Mouse (Mus musculus): ENCODE results near the gene Hps4. TPM values are rescaled to one million over a fixed set of nuclear protein-coding genes. Genes with fewer than 3 reads are reported as not detected.

The Hps4 gene
- polyA plus RNA-seq, 2 experiments, result 7.5 to 10.6 TPM

- ATAC-seq (ENCODE audit: insufficient read depth), result peak; percentile 19
- under 1% methylated on average over 32 of the region's 33 CpGs for WGBS (ENCODE audit: insufficient replicate concordance)
These were observed 16.4 kb upstream of the Hps4 start for GRCm38 (mm10) chr5:112326446-112327009.

DNA sequence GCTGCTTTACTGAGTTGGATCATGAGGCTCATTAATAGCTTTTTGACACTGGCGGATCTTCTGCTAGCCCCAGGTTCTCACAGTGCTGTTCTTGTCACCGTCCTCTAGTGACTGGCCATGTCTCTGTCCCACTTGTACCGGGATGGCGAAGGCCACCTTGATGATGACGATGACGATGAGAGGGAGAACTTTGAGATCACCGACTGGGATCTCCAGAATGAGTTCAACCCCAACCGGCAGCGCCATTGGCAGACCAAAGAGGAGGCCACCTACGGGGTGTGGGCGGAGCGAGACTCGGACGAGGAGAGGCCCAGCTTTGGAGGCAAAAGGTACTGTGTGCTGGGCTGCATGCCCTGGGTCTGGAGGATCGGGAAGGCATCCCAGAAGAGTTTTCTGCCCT is 15.0 kb upstream of the Hps4 start:
- Histone ChIP-seq H3K4me3 (ENCODE audit: insufficient read depth in 1 of 2, low read depth in 2 of 2, low read length in 2 of 2) (no peak overlapping the region), H3K9me3 (ENCODE audit: control insufficient read depth, low read length) (no peaks in the 10 kb centered on the region), H3K9ac (replicated peaks) (no peak overlapping the region), H3K27me3 (ENCODE audit: control insufficient read depth, insufficient read depth, low read length) (no peaks in the 10 kb centered on the region), H3K27ac (no peak overlapping the region), H3K4me2 (ENCODE audit: low read depth) (no peak overlapping the region), H3K4me1 (replicated peaks; ENCODE audit: control insufficient read depth in 2 of 2, insufficient read depth in 2 of 2, low read length in 1 of 2) (peaks cover 18 to 20% of the 10 kb centered on the region in 2 experiments), H3K36me3 (replicated peaks; ENCODE audit: control insufficient read depth, insufficient read depth, low read depth) (peaks cover 21% of the 10 kb centered on the region)
- 86% methylated on average over 15 of the region's 15 CpGs for WGBS (ENCODE audit: insufficient replicate concordance)
- no peak for ATAC-seq (ENCODE audit: insufficient read depth)
- DNase-seq (ENCODE audit: low read depth in 3 of 3, low spot score in 3 of 3), result no peak
- no peak for TF ChIP-seq EP300 (IDR thresholded peaks at IDR 0.05; ENCODE audit: low read depth)
- no peak for TF ChIP-seq CTCF (IDR thresholded peaks at IDR 0.05; ENCODE audit: low read depth)

More at GRCm38 (mm10) chr5:112326446-112327009, 16.4 kb upstream of the Hps4 start:
- DNase-seq (ENCODE audit: low read depth in 3 of 3, low spot score in 3 of 3), result no peak
- Histone ChIP-seq H3K36me3 (replicated peaks; ENCODE audit: control insufficient read depth, insufficient read depth, low read depth) (peaks cover 9% of the 10 kb centered on the region), H3K9me3 (ENCODE audit: control insufficient read depth, low read length) (no peaks in the 10 kb centered on the region), H3K4me1 (replicated peaks; ENCODE audit: control insufficient read depth in 2 of 2, insufficient read depth in 2 of 2, low read length in 1 of 2) (peaks cover 18 to 20% of the 10 kb centered on the region in 2 experiments), H3K4me3 (ENCODE audit: insufficient read depth in 1 of 2, low read depth in 2 of 2, low read length in 2 of 2) (peak overlapping the region; percentile 81 to 96), H3K4me2 (ENCODE audit: low read depth) (peak overlapping the region; percentile 78), H3K27me3 (ENCODE audit: control insufficient read depth, insufficient read depth, low read length) (no peaks in the 10 kb centered on the region), H3K27ac (0 out of 2 replicates have a peak overlapping the region, but pooled peaks have one; percentile 22), H3K9ac (replicated peaks) (peak overlapping the region; percentile 81)
- TF ChIP-seq EP300 (IDR thresholded peaks at IDR 0.05; ENCODE audit: low read depth) (no peak), CTCF (IDR thresholded peaks at IDR 0.05; ENCODE audit: low read depth) (no peak)

DNA sequence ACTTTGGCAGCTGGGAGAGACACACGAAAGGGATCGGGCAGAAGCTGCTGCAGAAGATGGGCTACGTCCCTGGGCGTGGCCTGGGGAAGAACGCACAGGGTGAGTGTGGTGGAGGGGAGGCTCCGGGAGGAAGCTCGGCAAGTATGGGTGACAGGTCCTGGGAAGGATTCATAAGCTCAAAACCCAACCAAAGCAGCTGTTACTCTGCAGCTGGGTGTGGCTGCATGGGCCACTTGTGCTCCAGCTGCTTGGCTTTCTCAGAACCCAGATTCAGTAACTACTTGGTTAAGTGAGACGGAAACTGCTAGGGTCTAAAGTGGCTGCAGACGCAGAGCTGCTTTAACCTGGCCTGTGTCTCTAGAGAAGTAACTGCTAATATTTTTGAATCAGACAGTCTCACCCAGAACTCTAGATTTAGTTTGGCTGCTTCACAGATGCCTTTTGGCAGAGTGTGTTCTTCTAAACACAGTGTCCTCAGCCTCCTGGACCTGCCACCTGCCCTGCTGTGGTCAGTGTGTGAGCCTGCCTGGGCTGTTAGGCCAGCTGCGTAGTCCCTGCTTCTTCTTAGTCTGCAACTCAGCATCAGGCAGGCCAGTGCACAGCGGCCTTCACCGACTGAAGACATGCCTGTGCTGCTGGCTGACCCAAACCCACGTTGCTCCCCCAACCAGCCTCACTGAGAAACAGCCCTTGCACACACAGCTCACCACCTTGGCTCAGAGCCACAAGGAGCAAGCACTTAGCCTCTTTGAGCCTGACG is 12.9 kb upstream of the Hps4 start:
- peaks cover 35% of the 10 kb centered on the region for H3K36me3 ChIP-seq (replicated peaks; ENCODE audit: control insufficient read depth, insufficient read depth, low read depth)
- no peak for ATAC-seq (ENCODE audit: insufficient read depth)
- TF ChIP-seq CTCF (IDR thresholded peaks at IDR 0.05; ENCODE audit: low read depth), result no peak
- no peak for TF ChIP-seq EP300 (IDR thresholded peaks at IDR 0.05; ENCODE audit: low read depth)
- H3K9me3 ChIP-seq (ENCODE audit: control insufficient read depth, low read length), result no peaks in the 10 kb centered on the region
- DNase-seq (ENCODE audit: low read depth in 3 of 3, low spot score in 3 of 3), result no peak
- no peak overlapping the region for H3K4me3 ChIP-seq (ENCODE audit: insufficient read depth in 1 of 2, low read depth in 2 of 2, low read length in 2 of 2)
- H3K4me2 ChIP-seq (ENCODE audit: low read depth), result no peak overlapping the region
- H3K27ac ChIP-seq, result no peak overlapping the region
- no peak overlapping the region for H3K9ac ChIP-seq (replicated peaks)
- 84% methylated on average over 14 of the region's 14 CpGs for WGBS (ENCODE audit: insufficient replicate concordance)
- peaks cover 11 to 12% of the 10 kb centered on the region in 2 experiments for H3K4me1 ChIP-seq (replicated peaks; ENCODE audit: control insufficient read depth in 2 of 2, insufficient read depth in 2 of 2, low read length in 1 of 2)
- no peaks in the 10 kb centered on the region for H3K27me3 ChIP-seq (ENCODE audit: control insufficient read depth, insufficient read depth, low read length)

- WGBS (ENCODE audit: insufficient replicate concordance), result 28% methylated on average over 2 of the region's 2 CpGs
- Histone ChIP-seq H3K27ac (no peak overlapping the region), H3K4me2 (ENCODE audit: low read depth) (no peak overlapping the region), H3K27me3 (ENCODE audit: control insufficient read depth, insufficient read depth, low read length) (no peaks in the 10 kb centered on the region), H3K9ac (replicated peaks) (no peak overlapping the region), H3K36me3 (replicated peaks; ENCODE audit: control insufficient read depth, insufficient read depth, low read depth) (peaks cover 68% of the 10 kb centered on the region), H3K4me1 (replicated peaks; ENCODE audit: control insufficient read depth in 2 of 2, insufficient read depth in 2 of 2, low read length in 1 of 2) (no peaks in the 10 kb centered on the region), H3K9me3 (ENCODE audit: control insufficient read depth, low read length) (no peaks in the 10 kb centered on the region), H3K4me3 (ENCODE audit: insufficient read depth in 1 of 2, low read depth in 2 of 2, low read length in 2 of 2) (no peak overlapping the region)
- TF ChIP-seq CTCF (IDR thresholded peaks at IDR 0.05; ENCODE audit: low read depth) (peak; percentile 83), EP300 (IDR thresholded peaks at IDR 0.05; ENCODE audit: low read depth) (no peak)
- ATAC-seq (ENCODE audit: insufficient read depth) (peak; percentile 30; the same call in 1 of the 2 replicates), DNase-seq (ENCODE audit: low read depth in 3 of 3, low spot score in 3 of 3) (no peak)
These were observed 7.4 kb upstream of the Hps4 start for GRCm38 (mm10) chr5:112335473-112335872.

DNA sequence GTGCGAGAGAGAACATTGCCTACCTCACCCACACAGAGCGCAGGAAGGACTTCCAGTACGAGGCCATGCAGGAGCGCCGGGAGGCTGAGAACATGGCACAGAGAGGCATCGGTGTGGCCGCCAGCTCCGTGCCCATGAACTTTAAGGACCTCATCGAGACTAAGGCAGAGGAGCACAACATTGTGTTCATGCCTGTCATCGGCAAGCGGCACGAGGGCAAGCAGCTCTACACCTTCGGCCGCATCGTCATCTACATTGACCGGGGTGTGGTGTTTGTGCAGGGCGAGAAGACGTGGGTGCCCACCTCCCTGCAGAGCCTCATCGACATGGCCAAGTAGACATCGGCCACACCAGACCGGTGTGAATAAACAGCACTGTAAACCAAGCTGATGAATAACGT is 5.9 kb upstream of the Hps4 start:
- no peak overlapping the region for H3K4me3 ChIP-seq (ENCODE audit: insufficient read depth in 1 of 2, low read depth in 2 of 2, low read length in 2 of 2)
- no peak for ATAC-seq (ENCODE audit: insufficient read depth)

More for the DNA sequence above, 5.9 kb upstream of the Hps4 start:
- Histone ChIP-seq H3K4me2 (ENCODE audit: low read depth) (no peak overlapping the region), H3K27me3 (ENCODE audit: control insufficient read depth, insufficient read depth, low read length) (no peaks in the 10 kb centered on the region), H3K9me3 (ENCODE audit: control insufficient read depth, low read length) (no peaks in the 10 kb centered on the region), H3K27ac (no peak overlapping the region), H3K36me3 (replicated peaks; ENCODE audit: control insufficient read depth, insufficient read depth, low read depth) (peaks cover 59% of the 10 kb centered on the region), H3K4me1 (replicated peaks; ENCODE audit: control insufficient read depth in 2 of 2, insufficient read depth in 2 of 2, low read length in 1 of 2) (peaks cover 1 to 4% of the 10 kb centered on the region in 2 experiments; a peak in 3 of 4 replicates), H3K9ac (replicated peaks) (no peak overlapping the region)
- TF ChIP-seq EP300 (IDR thresholded peaks at IDR 0.05; ENCODE audit: low read depth) (no peak), CTCF (IDR thresholded peaks at IDR 0.05; ENCODE audit: low read depth) (no peak)
- WGBS (ENCODE audit: insufficient replicate concordance), result 88% methylated on average over 22 of the region's 22 CpGs
- no peak for DNase-seq (ENCODE audit: low read depth in 3 of 3, low spot score in 3 of 3)
